Mouse (Mus musculus) G1E (cell line): ENCODE data around the gene Prokr2.
"Not testable (repeated sequence)": the region's sequence is repeated elsewhere in the genome, so short reads cannot be mapped to it uniquely, and the experiment has no call there.

Experiments
- CTCF ChIP-seq: IDR thresholded peaks from 2 replicates; pipeline ENCODE4 v1.5.1; 2012; ENCODE audit warnings: low read depth, low read length, inconsistent platforms, mixed read lengths
- GATA1 ChIP-seq: IDR thresholded peaks from 2 replicates; pipeline ENCODE4 v1.6.1; 2012; ENCODE audit warnings: borderline replicate concordance, low read length, inconsistent platforms, mixed read lengths
- GATA2 ChIP-seq: IDR thresholded peaks from 2 replicates; pipeline ENCODE4 v1.6.1; 2012; ENCODE audit warnings: low read depth, low read length, inconsistent platforms, borderline replicate concordance
- TAL1 ChIP-seq: conservative IDR thresholded peaks from 2 replicates; pipeline ENCODE4 v1.6.1; 2012; ENCODE audit warnings: low read depth, low read length, inconsistent platforms, mixed read lengths

- TF ChIP-seq CTCF, GATA1, TAL1, GATA2: not testable (repeated sequence)
Observed at GRCm38 (mm10) chr2:132289213-132289612, 96.0 kb downstream of the Prokr2 start.
